Mouse (Mus musculus): ENCODE measurements at regions not wholly inside any gene's neighbourhood (a gene's known extent, or its start where the extent isn't known, plus 50 kb on each side); places are given as distances from the start of the nearest gene placed in this dataset.

GRCm38 (mm10) chr1:138771307-138772011, 76.9 kb downstream of the Lhx9 start:
- no peak for DNase-seq (ENCODE audit: low spot score in 2 of 2)
- intact Hi-C loops (cut with DNase I) = no loop called here

GRCm38 (mm10) chr1:138762876-138763275, 85.5 kb downstream of the Lhx9 start:
- DNase-seq (ENCODE audit: low spot score in 2 of 2) = no peak
- intact Hi-C loops (cut with DNase I) = no loop called here

GRCm38 (mm10) chr1:138757777-138758176, 90.6 kb downstream of the Lhx9 start:
- intact Hi-C loops (cut with DNase I) = no loop called here
- no peak for DNase-seq (ENCODE audit: low spot score in 2 of 2)

- DNase-seq (ENCODE audit: low spot score in 2 of 2) = no peak
- intact Hi-C loops (cut with DNase I) = no loop called here
These were observed 113.4 kb upstream of the Nek7 start for GRCm38 (mm10) chr1:138733308-138733707.

GRCm38 (mm10) chr1:138731008-138731407, 111.1 kb upstream of the Nek7 start:
- intact Hi-C loops (cut with DNase I) = no loop called here
- no peak for DNase-seq (ENCODE audit: low spot score in 2 of 2)

- DNase-seq (ENCODE audit: low spot score in 2 of 2) = no peak
- intact Hi-C loops (cut with DNase I) = no loop called here
These were observed 109.3 kb upstream of the Nek7 start for GRCm38 (mm10) chr1:138729089-138729699.

GRCm38 (mm10) chr1:138720728-138721127, 100.8 kb upstream of the Nek7 start:
- intact Hi-C loops (cut with DNase I) = no loop called here
- DNase-seq (ENCODE audit: low spot score in 2 of 2) = no peak

GRCm38 (mm10) chr1:138719297-138719696, 99.4 kb upstream of the Nek7 start:
- no peak for DNase-seq (ENCODE audit: low spot score in 2 of 2)
- intact Hi-C loops (cut with DNase I) = no loop called here

- intact Hi-C loops (cut with DNase I) = no loop called here
- DNase-seq (ENCODE audit: low spot score in 2 of 2) = no peak
These were observed 97.0 kb upstream of the Nek7 start for GRCm38 (mm10) chr1:138716991-138717390.

- intact Hi-C loops (cut with DNase I) = no loop called here
- DNase-seq (ENCODE audit: low spot score in 2 of 2) = no peak
These were observed 95.2 kb upstream of the Nek7 start for GRCm38 (mm10) chr1:138715162-138715561.

- DNase-seq (ENCODE audit: low spot score in 2 of 2) = no peak
- intact Hi-C loops (cut with DNase I) = no loop called here
These were observed 89.3 kb upstream of the Nek7 start for GRCm38 (mm10) chr1:138709229-138709608.

GRCm38 (mm10) chr1:138708507-138709228, 88.7 kb upstream of the Nek7 start:
- no peak for DNase-seq (ENCODE audit: low spot score in 2 of 2)
- intact Hi-C loops (cut with DNase I) = no loop called here

GRCm38 (mm10) chr1:138707913-138708312, 88.0 kb upstream of the Nek7 start:
- DNase-seq (ENCODE audit: low spot score in 2 of 2) = no peak
- intact Hi-C loops (cut with DNase I) = no loop called here

- intact Hi-C loops (cut with DNase I) = loop anchor here (5.0 kb wide), 1 partner anchor 376 kb away; no protein-coding TSS in a partner anchor
- DNase-seq (ENCODE audit: low spot score in 2 of 2) = peak in 1 of 2 experiments; percentile 3
These were observed 83.3 kb upstream of the Nek7 start for GRCm38 (mm10) chr1:138703291-138703690.

GRCm38 (mm10) chr1:138689234-138689633, 69.3 kb upstream of the Nek7 start:
- intact Hi-C loops (cut with DNase I) = no loop called here
- no peak for DNase-seq (ENCODE audit: low spot score in 2 of 2)

- DNase-seq (ENCODE audit: low spot score in 2 of 2) = peak in 1 of 2 experiments; percentile 3
- intact Hi-C loops (cut with DNase I) = no loop called here
These were observed 66.8 kb upstream of the Nek7 start for GRCm38 (mm10) chr1:138686746-138687145.

GRCm38 (mm10) chr1:138683711-138684110, 63.8 kb upstream of the Nek7 start:
- intact Hi-C loops (cut with DNase I) = no loop called here
- no peak for DNase-seq (ENCODE audit: low spot score in 2 of 2)

GRCm38 (mm10) chr1:138681970-138682369, 62.0 kb upstream of the Nek7 start:
- DNase-seq (ENCODE audit: low spot score in 2 of 2) = no peak
- intact Hi-C loops (cut with DNase I) = no loop called here

- DNase-seq (ENCODE audit: low spot score in 2 of 2) = no peak
These were observed 54.3 kb upstream of the Nek7 start for GRCm38 (mm10) chr1:138674199-138674598.

More at GRCm38 (mm10) chr1:138674199-138674598, 54.3 kb upstream of the Nek7 start:
- intact Hi-C loops (cut with DNase I) = no loop called here

Measured in left cerebral cortex, postnatal 14 days (tissue).